Mouse (Mus musculus): ENCODE data around the gene Mad1l1. TPM values are rescaled to one million over a fixed set of nuclear protein-coding genes. Genes with fewer than 3 reads are reported as not detected.

Mad1l1 gene
- polyA plus RNA-seq, 3 experiments from 2014 or later: 18.8 to 24.9 (median 22.0) TPM

- ATAC-seq: no peak
These were observed 2.7 kb upstream of the Mad1l1 start for GRCm38 (mm10) chr5:140324058-140324457.

- peak; percentile 23 for ATAC-seq
These were observed 614 bp upstream of the Mad1l1 start for GRCm38 (mm10) chr5:140321756-140322575.

- ATAC-seq: no peak
These were observed 4.6 kb downstream of the Mad1l1 start for GRCm38 (mm10) chr5:140316716-140317115.

GRCm38 (mm10) chr5:140307602-140308001 lies 13.8 kb downstream of the Mad1l1 start:
- no peak for ATAC-seq

- ATAC-seq: no peak
These were observed 15.3 kb downstream of the Mad1l1 start for GRCm38 (mm10) chr5:140306016-140306415.

- no peak for ATAC-seq
These were observed 23.1 kb downstream of the Mad1l1 start for GRCm38 (mm10) chr5:140298291-140298690.

- peak; percentile 52 for ATAC-seq
These were observed 29.2 kb downstream of the Mad1l1 start for GRCm38 (mm10) chr5:140292152-140292551.

- no peak for ATAC-seq
These were observed 32.2 kb downstream of the Mad1l1 start for GRCm38 (mm10) chr5:140289161-140289560.

GRCm38 (mm10) chr5:140288287-140288686 lies 33.1 kb downstream of the Mad1l1 start:
- no peak for ATAC-seq

GRCm38 (mm10) chr5:140284761-140285160 lies 36.6 kb downstream of the Mad1l1 start:
- ATAC-seq: no peak

GRCm38 (mm10) chr5:140284011-140284410 lies 37.3 kb downstream of the Mad1l1 start:
- ATAC-seq: no peak

- ATAC-seq: no peak
These were observed 38.5 kb downstream of the Mad1l1 start for GRCm38 (mm10) chr5:140282900-140283299.

GRCm38 (mm10) chr5:140282376-140282775 lies 39.0 kb downstream of the Mad1l1 start:
- ATAC-seq: no peak

GRCm38 (mm10) chr5:140280205-140280604 lies 41.1 kb downstream of the Mad1l1 start:
- no peak for ATAC-seq

- ATAC-seq: no peak
These were observed 44.6 kb downstream of the Mad1l1 start for GRCm38 (mm10) chr5:140276779-140277178.

GRCm38 (mm10) chr5:140270976-140271685 lies 50.2 kb downstream of the Mad1l1 start:
- no peak for ATAC-seq

GRCm38 (mm10) chr5:140268396-140268795 lies 53.0 kb downstream of the Mad1l1 start:
- ATAC-seq: no peak

GRCm38 (mm10) chr5:140267061-140267460 lies 54.3 kb downstream of the Mad1l1 start:
- no peak for ATAC-seq

GRCm38 (mm10) chr5:140264825-140265575 lies 56.4 kb downstream of the Mad1l1 start:
- no peak for ATAC-seq

GRCm38 (mm10) chr5:140263754-140264749 lies 57.3 kb downstream of the Mad1l1 start:
- no peak for ATAC-seq

- ATAC-seq: no peak
These were observed 59.0 kb downstream of the Mad1l1 start for GRCm38 (mm10) chr5:140262401-140262800.

- ATAC-seq: no peak
These were observed 60.0 kb downstream of the Mad1l1 start for GRCm38 (mm10) chr5:140261313-140261712.
